Mouse (Mus musculus) thymus, adult 2 months (tissue): ENCODE results near the gene Cmtm2b. TPM values are rescaled to one million over a fixed set of nuclear protein-coding genes. Genes with fewer than 3 reads are reported as not detected.
"Not testable (repeated sequence)": the region's sequence is repeated elsewhere in the genome, so short reads cannot be mapped to it uniquely, and the experiment has no call there.

Experiments
- DNase-seq: peaks from one replicate; pipeline ENCODE4 v3.0.0; 2021
- H3K27ac ChIP-seq: fragments of 200-500 bp; 2 replicates; pipeline ENCODE4 v1.5.1; 2012; ENCODE audit warnings: low read length, control low read depth; ENCODE audit not compliant: control insufficient read depth, insufficient read depth
- H3K27me3 ChIP-seq: fragments of 200-500 bp; 2 replicates; pipeline ENCODE4 v1.6.1; 2012; ENCODE audit warnings: mild to moderate bottlenecking, low read length, moderate library complexity, mixed read lengths; ENCODE audit not compliant: control insufficient read depth, insufficient read depth
- H3K36me3 ChIP-seq: fragments of 200-500 bp; 2 replicates; pipeline ENCODE4 v1.6.1; 2012; ENCODE audit warnings: mild to moderate bottlenecking, low read length, moderate library complexity; ENCODE audit not compliant: control insufficient read depth, insufficient read depth
- H3K4me1 ChIP-seq: fragments of 200-500 bp; replicated peaks from 2 replicates; pipeline ENCODE4 v1.6.1; 2012; ENCODE audit warnings: low read length; ENCODE audit not compliant: control insufficient read depth, insufficient read depth
- H3K4me3 ChIP-seq: fragments of 200-500 bp; 2 replicates; pipeline ENCODE4 v1.5.1; 2012; ENCODE audit warnings: mild to moderate bottlenecking, low read length, control low read depth, moderate library complexity; ENCODE audit not compliant: control insufficient read depth, insufficient read depth
- CTCF ChIP-seq: fragments of 200-500 bp; IDR thresholded peaks from 2 replicates; pipeline ENCODE4 v1.5.1; 2012; ENCODE audit warnings: mild to moderate bottlenecking, control low read depth, low read length, moderate library complexity, borderline replicate concordance; ENCODE audit not compliant: control insufficient read depth, poor library complexity, insufficient read depth; ENCODE audit errors: extremely low read depth
- POLR2A ChIP-seq: fragments of 200-500 bp; IDR thresholded peaks from 2 replicates; pipeline ENCODE4 v1.6.1; 2012; ENCODE audit warnings: mild to moderate bottlenecking, low read length, control low read depth, moderate library complexity; ENCODE audit not compliant: control insufficient read depth, poor library complexity, insufficient read depth; ENCODE audit errors: extremely low read depth
- WGBS: fragments of 180-500 bp; shearing (Covaris S2); methylation state at CpG from one replicate; pipeline ENCODE4 v1.1.7; 2018; 5-methylcytosine and 5-hydroxymethylcytosine counted together
- polyA plus RNA-seq: library from polyadenylated mRNA; depleted of rRNA; stranded (reverse); fragments of >200 nt; gene quantifications from 2 replicates; pipeline ENCODE4 v1.2.3, GENCODE M21; 2012; rRNA removed

Cmtm2b gene
- not detected in 2 replicates for polyA plus RNA-seq

- DNase-seq, H3K36me3 ChIP-seq, H3K27ac ChIP-seq, H3K27me3 ChIP-seq, H3K4me3 ChIP-seq, H3K4me1 ChIP-seq: not testable (repeated sequence)
- 92% methylated on average over 12 of the region's 12 CpGs for whole genome bisulfite sequencing
Measured at GRCm38 (mm10) chr8:104321930-104322329, at the start of gene Cmtm2b. Gene Cmtm2b, plus strand, starts transcription at chr8:104322230.

GRCm38 (mm10) chr8:104293081-104293480 lies 28.9 kb upstream of the Cmtm2b start, which contains the start of gene Cmtm2a:
Gene Cmtm2a, minus strand, starts transcription at chr8:104293181.
- not testable (repeated sequence) for H3K36me3 ChIP-seq, DNase-seq
- WGBS: 85% methylated on average over 12 of the region's 12 CpGs

GRCm38 (mm10) chr8:104294396-104294795 lies 27.6 kb upstream of the Cmtm2b start:
- TF ChIP-seq CTCF (no peak), POLR2A (no peak)
- Histone ChIP-seq H3K27ac (no peak overlapping the region), H3K27me3 (no peaks in the 10 kb centered on the region), H3K4me3 (no peak overlapping the region), H3K36me3 (no peaks in the 10 kb centered on the region), H3K4me1 (no peaks in the 10 kb centered on the region)
- DNase-seq: no peak
- 86% methylated on average over 1 of the region's 1 CpGs for WGBS

More at GRCm38 (mm10) chr8:104293081-104293480, 28.9 kb upstream of the Cmtm2b start, which contains the start of gene Cmtm2a:
- H3K27me3 ChIP-seq, H3K4me3 ChIP-seq, H3K4me1 ChIP-seq, H3K27ac ChIP-seq: not testable (repeated sequence)

GRCm38 (mm10) chr8:104301577-104301976 lies 20.5 kb upstream of the Cmtm2b start:
- not testable (repeated sequence) for H3K4me3 ChIP-seq, DNase-seq, H3K27me3 ChIP-seq, H3K4me1 ChIP-seq, H3K27ac ChIP-seq, H3K36me3 ChIP-seq
- 49% methylated on average over 3 of the region's 3 CpGs for WGBS

- H3K27me3 ChIP-seq, DNase-seq, H3K27ac ChIP-seq, H3K4me3 ChIP-seq, H3K4me1 ChIP-seq, H3K36me3 ChIP-seq: not testable (repeated sequence)
- 97% methylated on average over 4 of the region's 4 CpGs for WGBS
Measured at GRCm38 (mm10) chr8:104302536-104302935, 19.5 kb upstream of the Cmtm2b start.

- DNase-seq: no peak
- H3K27me3 ChIP-seq: no peaks in the 10 kb centered on the region
- H3K27ac ChIP-seq: no peak overlapping the region
- 91% methylated on average over 11 of the region's 11 CpGs for WGBS
- H3K4me1 ChIP-seq: no peaks in the 10 kb centered on the region
- no peak overlapping the region for H3K4me3 ChIP-seq
- H3K36me3 ChIP-seq: no peaks in the 10 kb centered on the region
- TF ChIP-seq POLR2A: no peak
- no peak for TF ChIP-seq CTCF
Measured at GRCm38 (mm10) chr8:104304962-104305361, 17.1 kb upstream of the Cmtm2b start.

- H3K4me3 ChIP-seq: not testable (repeated sequence)
Measured at GRCm38 (mm10) chr8:104308341-104308740, 13.7 kb upstream of the Cmtm2b start.

GRCm38 (mm10) chr8:104309441-104310155 lies 12.4 kb upstream of the Cmtm2b start, which contains the start of the genes Gm45711 and Cmtm1:
Gene Gm45711, minus strand, starts transcription at chr8:104310081.
Gene Cmtm1, minus strand, starts transcription at chr8:104310145.
- H3K36me3 ChIP-seq, H3K27ac ChIP-seq, H3K4me1 ChIP-seq, H3K27me3 ChIP-seq, H3K4me3 ChIP-seq, DNase-seq: not testable (repeated sequence)
- WGBS: 91% methylated on average over 36 of the region's 36 CpGs

More at GRCm38 (mm10) chr8:104308341-104308740, 13.7 kb upstream of the Cmtm2b start:
- H3K27me3 ChIP-seq, H3K4me1 ChIP-seq, H3K27ac ChIP-seq, DNase-seq, H3K36me3 ChIP-seq: not testable (repeated sequence)
- WGBS: 57% methylated on average over 6 of the region's 6 CpGs

- H3K36me3 ChIP-seq, H3K27ac ChIP-seq, H3K4me3 ChIP-seq, DNase-seq, H3K4me1 ChIP-seq, H3K27me3 ChIP-seq: not testable (repeated sequence)
- WGBS: 74% methylated on average over 3 of the region's 3 CpGs
Measured at GRCm38 (mm10) chr8:104312023-104312422, 10.0 kb upstream of the Cmtm2b start.
